Mouse (Mus musculus) erythroblast, adult 5-6 weeks (primary cell): Measurements from ENCODE around the gene Prr15. TPM values are rescaled to one million over a fixed set of nuclear protein-coding genes. Genes with fewer than 3 reads are reported as not detected.

Source experiments
- ATAC-seq: replicated peaks from 2 replicates; pipeline ENCODE4 v1.8.0; 2016; ENCODE audit warnings: moderate number of reproducible peaks, mild to moderate bottlenecking, moderate TSS enrichment, inconsistent platforms; ENCODE audit not compliant: poor library complexity, low FRiP score, severe bottlenecking
- total RNA-seq, 2 experiments: library from RNA; stranded (forward) in 1 of 2; stranded (reverse) in 1 of 2; fragments of 150-400 nt in 1 of 2; fragments of 200-764, 138-1000 nt in 1 of 2; gene quantifications; 2 replicates each; pipeline versions ENCODE4 v1.2.3 to v1.2.4; 2015 to 2017; ENCODE audit warnings: low replicate concordance in 2 of 2

Gene Prr15
- total RNA-seq, 2 experiments from 2014 or later = not detected

- no peak for ATAC-seq
Measured at GRCm38 (mm10) chr6:54379356-54379755, 53.7 kb downstream of the Prr15 start.

Other genes with a start within 250 kb of the Prr15 start
- gene Wipf3, start 103.8 kb downstream of the Prr15 start, total RNA-seq (2015; ENCODE audit: low replicate concordance) = not detected in 2 replicates
- gene Wipf3, start 103.8 kb downstream of the Prr15 start, total RNA-seq (2017; ENCODE audit: low replicate concordance) = 0.56 TPM in 1 of 2 replicates, not detected in the other
- gene Scrn1, start 240.7 kb downstream of the Prr15 start, total RNA-seq (2015; ENCODE audit: low replicate concordance) = not detected in 2 replicates
- gene Scrn1, start 240.7 kb downstream of the Prr15 start, total RNA-seq (2017; ENCODE audit: low replicate concordance) = not detected in 2 replicates